Mouse (Mus musculus): ENCODE data around the gene Kbtbd12. TPM values are rescaled to one million over a fixed set of nuclear protein-coding genes. Genes with fewer than 3 reads are reported as not detected.

Kbtbd12 gene
- polyA plus RNA-seq, 1 experiment from 2014 or later, result 1.1 TPM

GRCm38 (mm10) chr6:88606417-88606816 lies 31.3 kb downstream of the Kbtbd12 start:
- Histone ChIP-seq H3K4me2 (ENCODE audit: low read length) (no peak overlapping the region), H3K9me3 (replicated peaks; ENCODE audit: control insufficient read depth, low read length, poor library complexity, severe bottlenecking) (no peaks in the 10 kb centered on the region), H3K27ac (ENCODE audit: low read length) (no peak overlapping the region), H3K9ac (ENCODE audit: low read depth, low read length) (no peak overlapping the region), H3K4me3 (ENCODE audit: low read depth, low read length) (no peak overlapping the region), H3K36me3 (ENCODE audit: control insufficient read depth, insufficient read depth, low read length) (no peaks in the 10 kb centered on the region), H3K4me1 (ENCODE audit: control insufficient read depth, insufficient read depth, low read length) (no peaks in the 10 kb centered on the region), H3K27me3 (ENCODE audit: control insufficient read depth, insufficient read depth, low read depth, low read length) (no peaks in the 10 kb centered on the region)
- no peak for ATAC-seq
- WGBS, result 71% methylated on average over 2 of the region's 2 CpGs

GRCm38 (mm10) chr6:88605715-88606114 lies 32.0 kb downstream of the Kbtbd12 start:
- 89% methylated on average over 2 of the region's 2 CpGs for WGBS
- H3K4me3 ChIP-seq (ENCODE audit: low read depth, low read length), result no peak overlapping the region
- no peaks in the 10 kb centered on the region for H3K27me3 ChIP-seq (ENCODE audit: control insufficient read depth, insufficient read depth, low read depth, low read length)
- no peaks in the 10 kb centered on the region for H3K9me3 ChIP-seq (replicated peaks; ENCODE audit: control insufficient read depth, low read length, poor library complexity, severe bottlenecking)
- no peaks in the 10 kb centered on the region for H3K36me3 ChIP-seq (ENCODE audit: control insufficient read depth, insufficient read depth, low read length)
- H3K27ac ChIP-seq (ENCODE audit: low read length), result no peak overlapping the region
- no peaks in the 10 kb centered on the region for H3K4me1 ChIP-seq (ENCODE audit: control insufficient read depth, insufficient read depth, low read length)
- no peak for ATAC-seq
- no peak overlapping the region for H3K4me2 ChIP-seq (ENCODE audit: low read length)
- no peak overlapping the region for H3K9ac ChIP-seq (ENCODE audit: low read depth, low read length)

- H3K27ac ChIP-seq (ENCODE audit: low read length), result no peak overlapping the region
- no peak for ATAC-seq
- no peaks in the 10 kb centered on the region for H3K9me3 ChIP-seq (replicated peaks; ENCODE audit: control insufficient read depth, low read length, poor library complexity, severe bottlenecking)
- WGBS, result 70% methylated on average over 2 of the region's 2 CpGs
- H3K9ac ChIP-seq (ENCODE audit: low read depth, low read length), result no peak overlapping the region
- no peaks in the 10 kb centered on the region for H3K27me3 ChIP-seq (ENCODE audit: control insufficient read depth, insufficient read depth, low read depth, low read length)
- no peaks in the 10 kb centered on the region for H3K36me3 ChIP-seq (ENCODE audit: control insufficient read depth, insufficient read depth, low read length)
- H3K4me2 ChIP-seq (ENCODE audit: low read length), result no peak overlapping the region
- H3K4me3 ChIP-seq (ENCODE audit: low read depth, low read length), result no peak overlapping the region
- no peaks in the 10 kb centered on the region for H3K4me1 ChIP-seq (ENCODE audit: control insufficient read depth, insufficient read depth, low read length)
Measured at GRCm38 (mm10) chr6:88605235-88605634, 32.5 kb downstream of the Kbtbd12 start.

GRCm38 (mm10) chr6:88596108-88596507 lies 41.6 kb downstream of the Kbtbd12 start:
- Histone ChIP-seq H3K27me3 (ENCODE audit: control insufficient read depth, insufficient read depth, low read depth, low read length) (no peaks in the 10 kb centered on the region), H3K9me3 (replicated peaks; ENCODE audit: control insufficient read depth, low read length, poor library complexity, severe bottlenecking) (no peaks in the 10 kb centered on the region; the same call in 1 of the 2 replicates), H3K4me3 (ENCODE audit: low read depth, low read length) (no peak overlapping the region), H3K4me1 (ENCODE audit: control insufficient read depth, insufficient read depth, low read length) (no peaks in the 10 kb centered on the region), H3K27ac (ENCODE audit: low read length) (no peak overlapping the region), H3K36me3 (ENCODE audit: control insufficient read depth, insufficient read depth, low read length) (no peaks in the 10 kb centered on the region), H3K9ac (ENCODE audit: low read depth, low read length) (no peak overlapping the region), H3K4me2 (ENCODE audit: low read length) (no peak overlapping the region)
- ATAC-seq, result no peak
- 88% methylated on average over 2 of the region's 2 CpGs for WGBS

- H3K9ac ChIP-seq (ENCODE audit: low read depth, low read length), result no peak overlapping the region
- H3K27ac ChIP-seq (ENCODE audit: low read length), result no peak overlapping the region
- H3K4me3 ChIP-seq (ENCODE audit: low read depth, low read length), result no peak overlapping the region
- H3K36me3 ChIP-seq (ENCODE audit: control insufficient read depth, insufficient read depth, low read length), result no peaks in the 10 kb centered on the region
- ATAC-seq, result no peak
- H3K4me2 ChIP-seq (ENCODE audit: low read length), result no peak overlapping the region
- H3K27me3 ChIP-seq (ENCODE audit: control insufficient read depth, insufficient read depth, low read depth, low read length), result no peaks in the 10 kb centered on the region
- no peaks in the 10 kb centered on the region; the same call in 1 of the 2 replicates for H3K4me1 ChIP-seq (ENCODE audit: control insufficient read depth, insufficient read depth, low read length)
- 92% methylated on average over 6 of the region's 6 CpGs for WGBS
- H3K9me3 ChIP-seq (replicated peaks; ENCODE audit: control insufficient read depth, low read length, poor library complexity, severe bottlenecking), result no peaks in the 10 kb centered on the region
Measured at GRCm38 (mm10) chr6:88592367-88592766, 45.4 kb downstream of the Kbtbd12 start.

- Histone ChIP-seq H3K36me3 (ENCODE audit: control insufficient read depth, insufficient read depth, low read length) (no peaks in the 10 kb centered on the region), H3K9me3 (replicated peaks; ENCODE audit: control insufficient read depth, low read length, poor library complexity, severe bottlenecking) (no peaks in the 10 kb centered on the region), H3K9ac (ENCODE audit: low read depth, low read length) (no peak overlapping the region), H3K27ac (ENCODE audit: low read length) (no peak overlapping the region), H3K4me2 (ENCODE audit: low read length) (no peak overlapping the region), H3K27me3 (ENCODE audit: control insufficient read depth, insufficient read depth, low read depth, low read length) (no peaks in the 10 kb centered on the region), H3K4me3 (ENCODE audit: low read depth, low read length) (no peak overlapping the region), H3K4me1 (ENCODE audit: control insufficient read depth, insufficient read depth, low read length) (no peaks in the 10 kb centered on the region; the same call in 1 of the 2 replicates)
- ATAC-seq, result no peak
- 91% methylated on average over 4 of the region's 4 CpGs for WGBS
Measured at GRCm38 (mm10) chr6:88590231-88590630, 47.5 kb downstream of the Kbtbd12 start.

- Histone ChIP-seq H3K4me1 (ENCODE audit: control insufficient read depth, insufficient read depth, low read length) (no peaks in the 10 kb centered on the region; the same call in 1 of the 2 replicates), H3K27me3 (ENCODE audit: control insufficient read depth, insufficient read depth, low read depth, low read length) (no peaks in the 10 kb centered on the region), H3K4me2 (ENCODE audit: low read length) (no peak overlapping the region), H3K27ac (ENCODE audit: low read length) (no peak overlapping the region), H3K36me3 (ENCODE audit: control insufficient read depth, insufficient read depth, low read length) (no peaks in the 10 kb centered on the region), H3K9ac (ENCODE audit: low read depth, low read length) (no peak overlapping the region), H3K9me3 (replicated peaks; ENCODE audit: control insufficient read depth, low read length, poor library complexity, severe bottlenecking) (no peaks in the 10 kb centered on the region), H3K4me3 (ENCODE audit: low read depth, low read length) (no peak overlapping the region)
- 25% methylated on average over 5 of the region's 5 CpGs for WGBS
- ATAC-seq, result no peak; the same call in 1 of the 2 replicates
Measured at GRCm38 (mm10) chr6:88589517-88589916, 48.2 kb downstream of the Kbtbd12 start.

GRCm38 (mm10) chr6:88588581-88589256 lies 49.0 kb downstream of the Kbtbd12 start:
- H3K4me3 ChIP-seq (ENCODE audit: low read depth, low read length), result no peak overlapping the region
- H3K9me3 ChIP-seq (replicated peaks; ENCODE audit: control insufficient read depth, low read length, poor library complexity, severe bottlenecking), result no peaks in the 10 kb centered on the region
- WGBS, result 69% methylated on average over 7 of the region's 7 CpGs
- H3K27me3 ChIP-seq (ENCODE audit: control insufficient read depth, insufficient read depth, low read depth, low read length), result no peaks in the 10 kb centered on the region
- peak; percentile 71 for ATAC-seq
- H3K9ac ChIP-seq (ENCODE audit: low read depth, low read length), result no peak overlapping the region
- H3K27ac ChIP-seq (ENCODE audit: low read length), result no peak overlapping the region
- no peaks in the 10 kb centered on the region; the same call in 1 of the 2 replicates for H3K4me1 ChIP-seq (ENCODE audit: control insufficient read depth, insufficient read depth, low read length)
- no peaks in the 10 kb centered on the region for H3K36me3 ChIP-seq (ENCODE audit: control insufficient read depth, insufficient read depth, low read length)
- H3K4me2 ChIP-seq (ENCODE audit: low read length), result no peak overlapping the region

GRCm38 (mm10) chr6:88587091-88587490 lies 50.7 kb downstream of the Kbtbd12 start:
- Histone ChIP-seq H3K4me1 (ENCODE audit: control insufficient read depth, insufficient read depth, low read length) (no peaks in the 10 kb centered on the region; the same call in 1 of the 2 replicates), H3K9ac (ENCODE audit: low read depth, low read length) (no peak overlapping the region), H3K4me3 (ENCODE audit: low read depth, low read length) (no peak overlapping the region), H3K27me3 (ENCODE audit: control insufficient read depth, insufficient read depth, low read depth, low read length) (no peaks in the 10 kb centered on the region), H3K27ac (ENCODE audit: low read length) (no peak overlapping the region), H3K9me3 (replicated peaks; ENCODE audit: control insufficient read depth, low read length, poor library complexity, severe bottlenecking) (no peaks in the 10 kb centered on the region), H3K4me2 (ENCODE audit: low read length) (no peak overlapping the region), H3K36me3 (ENCODE audit: control insufficient read depth, insufficient read depth, low read length) (no peaks in the 10 kb centered on the region)
- 77% methylated on average over 3 of the region's 3 CpGs for WGBS
- no peak for ATAC-seq

Data from midbrain, embryonic 16.5 days (tissue).